Mouse (Mus musculus) stomach, embryonic 16.5 days (tissue): ENCODE data around the gene Ptpn22. TPM values are rescaled to one million over a fixed set of nuclear protein-coding genes. Genes with fewer than 3 reads are reported as not detected.
"Not testable (repeated sequence)": the region's sequence is repeated elsewhere in the genome, so short reads cannot be mapped to it uniquely, and the experiment has no call there.

Source experiments
- ATAC-seq: fragments of 200-750 bp; cut with Nextera tagmentation; 2 replicates; pipeline ENCODE4 v1.8.0; 2017; ENCODE audit warnings: moderate number of reproducible peaks, moderate TSS enrichment; ENCODE audit not compliant: insufficient read depth, low FRiP score
- H3K27ac ChIP-seq: fragments of 300-500 bp; sonication (generic); 2 replicates; pipeline ENCODE4 v1.5.1; 2014; ENCODE audit warnings: low read length
- H3K27me3 ChIP-seq: fragments of 300-500 bp; sonication (generic); 2 replicates; pipeline ENCODE4 v1.6.1; 2014; ENCODE audit warnings: low read length, control low read depth, mixed read lengths; ENCODE audit not compliant: control insufficient read depth, insufficient read depth
- H3K36me3 ChIP-seq: fragments of 300-500 bp; sonication (generic); 2 replicates; pipeline ENCODE4 v1.6.1; 2014; ENCODE audit warnings: low read length; ENCODE audit not compliant: control insufficient read depth, insufficient read depth
- H3K4me1 ChIP-seq: fragments of 300-500 bp; sonication (generic); 2 replicates; pipeline ENCODE4 v1.6.1; 2014; ENCODE audit warnings: low read length, control low read depth, mixed read lengths; ENCODE audit not compliant: control insufficient read depth, insufficient read depth
- H3K4me2 ChIP-seq: fragments of 300-500 bp; sonication (generic); 2 replicates; pipeline ENCODE4 v1.6.1; 2014; ENCODE audit warnings: low read depth, low read length, mixed read lengths
- H3K4me3 ChIP-seq: fragments of 300-500 bp; sonication (generic); replicated peaks from 2 replicates; pipeline ENCODE4 v1.5.1; 2014; ENCODE audit warnings: mild to moderate bottlenecking, low read length
- H3K9ac ChIP-seq: fragments of 300-500 bp; sonication (generic); 2 replicates; pipeline ENCODE4 v1.6.1; 2014; ENCODE audit warnings: low read length
- H3K9me3 ChIP-seq: fragments of 300-500 bp; sonication (generic); replicated peaks from 2 replicates; pipeline ENCODE4 v1.6.1; 2016; ENCODE audit warnings: low read length, control low read depth; ENCODE audit not compliant: control insufficient read depth
- WGBS: fragments of 180-500 bp; shearing (Covaris S2); extraction: QIAGEN DNeasy Blood & Tissue Kit; methylation state at CpG from one replicate; pipeline ENCODE4 v1.1.7; 2014; 5-methylcytosine and 5-hydroxymethylcytosine counted together
- polyA plus RNA-seq: library from polyadenylated mRNA; unstranded; fragments of >200 nt; fragmentation: Nextera tagmentation; extraction: Ambion mirVana; gene quantifications from 2 replicates; pipeline ENCODE4 v1.2.1, GENCODE M21; 2015

Gene Ptpn22
- polyA plus RNA-seq, 1 experiment from 2014 or later: 3.2 TPM

GRCm38 (mm10) chr3:103835272-103835950 lies 24.2 kb upstream of the Ptpn22 start:
- WGBS: 68% methylated on average over 6 of the region's 6 CpGs
- H3K4me3 ChIP-seq: no peak overlapping the region
- H3K9ac ChIP-seq: no peak overlapping the region
- no peaks in the 10 kb centered on the region for H3K27me3 ChIP-seq
- H3K27ac ChIP-seq: no peak overlapping the region
- no peaks in the 10 kb centered on the region for H3K4me1 ChIP-seq
- no peaks in the 10 kb centered on the region for H3K36me3 ChIP-seq
- H3K4me2 ChIP-seq: no peak overlapping the region
- no peak for ATAC-seq
- no peaks in the 10 kb centered on the region for H3K9me3 ChIP-seq

- Histone ChIP-seq H3K27ac (no peak overlapping the region), H3K4me1 (no peaks in the 10 kb centered on the region), H3K4me3 (no peak overlapping the region), H3K9ac (no peak overlapping the region), H3K36me3 (no peaks in the 10 kb centered on the region), H3K4me2 (no peak overlapping the region), H3K27me3 (no peaks in the 10 kb centered on the region), H3K9me3 (no peaks in the 10 kb centered on the region)
- no peak for ATAC-seq
- WGBS: 76% methylated on average over 10 of the region's 10 CpGs
Observed at GRCm38 (mm10) chr3:103835951-103836310, 23.7 kb upstream of the Ptpn22 start.

- Histone ChIP-seq H3K36me3 (no peaks in the 10 kb centered on the region), H3K4me1 (no peaks in the 10 kb centered on the region), H3K4me3 (no peak overlapping the region), H3K27ac (no peak overlapping the region), H3K9me3 (no peaks in the 10 kb centered on the region), H3K4me2 (no peak overlapping the region), H3K9ac (no peak overlapping the region), H3K27me3 (no peaks in the 10 kb centered on the region)
- 95% methylated on average over 5 of the region's 5 CpGs for WGBS
- no peak for ATAC-seq
Observed at GRCm38 (mm10) chr3:103836453-103836852, 23.1 kb upstream of the Ptpn22 start.

GRCm38 (mm10) chr3:103839711-103840110 lies 19.9 kb upstream of the Ptpn22 start:
- H3K27me3 ChIP-seq: no peaks in the 10 kb centered on the region
- ATAC-seq: no peak
- no peaks in the 10 kb centered on the region for H3K4me1 ChIP-seq
- no peaks in the 10 kb centered on the region for H3K36me3 ChIP-seq
- no peak overlapping the region for H3K27ac ChIP-seq
- H3K4me2 ChIP-seq: no peak overlapping the region
- no peaks in the 10 kb centered on the region for H3K9me3 ChIP-seq
- 91% methylated on average over 6 of the region's 6 CpGs for WGBS
- H3K4me3 ChIP-seq: no peak overlapping the region
- H3K9ac ChIP-seq: no peak overlapping the region

GRCm38 (mm10) chr3:103840195-103840594 lies 19.4 kb upstream of the Ptpn22 start:
- not testable (repeated sequence) for H3K4me3 ChIP-seq, H3K9me3 ChIP-seq
- 87% methylated on average over 3 of the region's 3 CpGs for WGBS

GRCm38 (mm10) chr3:103840946-103841345 lies 18.6 kb upstream of the Ptpn22 start:
- not testable (repeated sequence) for H3K9me3 ChIP-seq, H3K27me3 ChIP-seq, H3K4me2 ChIP-seq, ATAC-seq, H3K4me1 ChIP-seq, H3K27ac ChIP-seq, H3K4me3 ChIP-seq, H3K9ac ChIP-seq, H3K36me3 ChIP-seq
- 86% methylated on average over 7 of the region's 7 CpGs for WGBS

More at GRCm38 (mm10) chr3:103840195-103840594, 19.4 kb upstream of the Ptpn22 start:
- H3K27ac ChIP-seq, H3K4me2 ChIP-seq, H3K36me3 ChIP-seq, ATAC-seq, H3K4me1 ChIP-seq, H3K9ac ChIP-seq, H3K27me3 ChIP-seq: not testable (repeated sequence)

- ATAC-seq: no peak
- H3K4me1 ChIP-seq: no peaks in the 10 kb centered on the region
- no peak overlapping the region for H3K9ac ChIP-seq
- no peak overlapping the region for H3K4me3 ChIP-seq
- H3K36me3 ChIP-seq: no peaks in the 10 kb centered on the region
- H3K9me3 ChIP-seq: no peaks in the 10 kb centered on the region
- no peak overlapping the region for H3K4me2 ChIP-seq
- no peaks in the 10 kb centered on the region for H3K27me3 ChIP-seq
- 70% methylated on average over 9 of the region's 9 CpGs for WGBS
- no peak overlapping the region for H3K27ac ChIP-seq
Observed at GRCm38 (mm10) chr3:103850644-103851363, 8.8 kb upstream of the Ptpn22 start.

- H3K27me3 ChIP-seq: no peaks in the 10 kb centered on the region
- H3K4me1 ChIP-seq: no peaks in the 10 kb centered on the region
- ATAC-seq: no peak
- no peak overlapping the region for H3K4me2 ChIP-seq
- H3K9me3 ChIP-seq: no peaks in the 10 kb centered on the region
- no peak overlapping the region for H3K4me3 ChIP-seq
- H3K9ac ChIP-seq: no peak overlapping the region
- no peak overlapping the region for H3K27ac ChIP-seq
- WGBS: 91% methylated on average over 6 of the region's 6 CpGs
- no peaks in the 10 kb centered on the region for H3K36me3 ChIP-seq
Observed at GRCm38 (mm10) chr3:103851481-103851880, 8.1 kb upstream of the Ptpn22 start.

GRCm38 (mm10) chr3:103851882-103852281 lies 7.7 kb upstream of the Ptpn22 start:
- Histone ChIP-seq H3K4me1 (no peaks in the 10 kb centered on the region), H3K36me3 (no peaks in the 10 kb centered on the region), H3K9me3 (no peaks in the 10 kb centered on the region), H3K27me3 (no peaks in the 10 kb centered on the region), H3K4me2 (no peak overlapping the region), H3K4me3 (no peak overlapping the region), H3K9ac (no peak overlapping the region), H3K27ac (no peak overlapping the region)
- 82% methylated on average over 8 of the region's 8 CpGs for WGBS
- ATAC-seq: no peak
